Mouse (Mus musculus) stomach, postnatal 0 days (tissue): Measurements from ENCODE around the gene D10Jhu81e. TPM values are rescaled to one million over a fixed set of nuclear protein-coding genes. Genes with fewer than 3 reads are reported as not detected.

Experiments
- ATAC-seq: fragments of 200-750 bp; cut with Nextera tagmentation; 2 replicates; pipeline ENCODE4 v1.8.0; 2017; ENCODE audit not compliant: low FRiP score, low TSS enrichment
- DNase-seq: peaks from one replicate; pipeline ENCODE4 v3.0.0-alpha.2; 2016; ENCODE audit warnings: low spot score
- H3K27ac ChIP-seq: fragments of 300-500 bp; sonication (generic); replicated peaks from 2 replicates; pipeline ENCODE4 v1.5.1; 2014; ENCODE audit warnings: mild to moderate bottlenecking, control low read depth
- H3K27me3 ChIP-seq: fragments of 300-500 bp; sonication (generic); 2 replicates; pipeline ENCODE4 v1.6.1; 2014; ENCODE audit warnings: low read length; ENCODE audit not compliant: control insufficient read depth, insufficient read depth
- H3K36me3 ChIP-seq: fragments of 300-500 bp; sonication (generic); 2 replicates; pipeline ENCODE4 v1.6.1; 2014; ENCODE audit warnings: low read length, mixed read lengths; ENCODE audit not compliant: control insufficient read depth, insufficient read depth
- H3K4me1 ChIP-seq: fragments of 300-500 bp; sonication (generic); replicated peaks from 2 replicates; pipeline ENCODE4 v1.6.1; 2014; ENCODE audit warnings: antibody characterized with exemption; ENCODE audit not compliant: control insufficient read depth, insufficient read depth
- H3K4me2 ChIP-seq: fragments of 300-500 bp; sonication (generic); replicated peaks from 2 replicates; pipeline ENCODE4 v1.6.1; 2014; ENCODE audit warnings: low read depth, mild to moderate bottlenecking, control low read depth, moderate library complexity
- H3K4me3 ChIP-seq: fragments of 300-500 bp; sonication (generic); 2 replicates; pipeline ENCODE4 v1.5.1; 2014; ENCODE audit warnings: low read depth, low read length, control low read depth
- H3K9ac ChIP-seq: fragments of 300-500 bp; sonication (generic); 2 replicates; pipeline ENCODE4 v1.6.1; 2014; ENCODE audit warnings: mild to moderate bottlenecking, low read length, control low read depth, mixed read lengths
- H3K9me3 ChIP-seq: fragments of 300-500 bp; sonication (generic); 2 replicates; pipeline ENCODE4 v1.6.1; 2016; ENCODE audit warnings: low read length; ENCODE audit not compliant: control insufficient read depth
- CTCF ChIP-seq: IDR thresholded peaks from 2 replicates; pipeline ENCODE4 v1.5.1; 2016; ENCODE audit warnings: antibody characterized with exemption, low read depth, mild to moderate bottlenecking, moderate library complexity
- EP300 ChIP-seq: optimal IDR thresholded peaks from 2 replicates; pipeline ENCODE3; 2016; ENCODE audit warnings: antibody characterized with exemption
- WGBS: fragments of 180-500 bp; shearing (Covaris S2); extraction: QIAGEN DNeasy Blood & Tissue Kit; methylation state at CpG from one replicate; pipeline ENCODE4 v1.1.7; 2014; 5-methylcytosine and 5-hydroxymethylcytosine counted together
- polyA plus RNA-seq: library from polyadenylated mRNA; unstranded; fragments of >200 nt; fragmentation: Nextera tagmentation; extraction: Ambion mirVana; gene quantifications from 2 replicates; pipeline ENCODE4 v1.2.1, GENCODE M21; 2015

D10Jhu81e gene
- polyA plus RNA-seq, 1 experiment from 2014 or later = 28.4 TPM

DNA sequence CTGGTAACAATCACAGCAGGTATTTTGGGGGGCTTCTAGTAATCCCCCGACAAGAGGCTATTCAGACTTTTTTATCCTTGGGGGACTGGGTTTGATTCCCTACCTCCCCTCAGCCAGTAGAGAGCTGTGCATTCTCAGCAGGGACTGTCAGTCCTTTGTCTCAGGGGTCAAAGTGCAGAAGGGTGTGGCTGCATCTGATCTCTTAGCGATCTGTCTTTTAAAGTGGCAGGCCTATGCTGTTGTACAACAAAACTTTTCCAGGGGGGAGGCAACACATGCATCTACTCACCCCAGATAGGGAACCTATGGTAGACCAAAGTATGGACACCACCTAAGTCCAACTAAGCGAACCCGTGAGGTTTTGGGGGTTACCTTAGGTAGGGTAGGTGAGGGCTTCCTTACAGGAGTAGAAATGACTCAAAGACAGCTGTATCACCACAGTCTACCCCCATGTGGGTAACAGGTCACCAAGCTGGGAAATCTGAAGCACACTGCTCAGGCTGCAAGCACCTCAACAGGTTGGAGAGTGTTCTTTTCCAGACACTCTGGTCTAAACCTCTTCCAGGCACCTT, 55.0 kb downstream of the D10Jhu81e start:
- no peak overlapping the region for H3K4me3 ChIP-seq
- no peaks in the 10 kb centered on the region for H3K36me3 ChIP-seq
- no peak overlapping the region for H3K27ac ChIP-seq
- no peaks in the 10 kb centered on the region for H3K27me3 ChIP-seq
- peak; percentile 16; the same call in 1 of the 2 replicates for ATAC-seq
- H3K4me2 ChIP-seq = no peak overlapping the region
- DNase-seq = no peak
- H3K4me1 ChIP-seq = no peaks in the 10 kb centered on the region
- H3K9ac ChIP-seq = no peak overlapping the region
- WGBS = 76% methylated on average over 4 of the region's 4 CpGs
- TF ChIP-seq EP300 = no peak
- no peak for TF ChIP-seq CTCF
- H3K9me3 ChIP-seq = no peaks in the 10 kb centered on the region

Other genes starting within 250 kb of the D10Jhu81e start
- gene Trpm2, start 199.2 kb downstream of the D10Jhu81e start, polyA plus RNA-seq = 0.61 and 0.85 TPM in 2 replicates
- gene 1810043G02Rik, start 191.3 kb downstream of the D10Jhu81e start, polyA plus RNA-seq = 16.1 and 18.8 TPM in 2 replicates
- 82.4 and 86.1 TPM in 2 replicates for gene Pfkl, start 159.7 kb downstream of the D10Jhu81e start, polyA plus RNA-seq
- 0.65 and 1.1 TPM in 2 replicates for gene Dnmt3l, start 127.8 kb downstream of the D10Jhu81e start, polyA plus RNA-seq
- gene Aire, start 126.2 kb downstream of the D10Jhu81e start, polyA plus RNA-seq = 0.10 and 0.11 TPM in 2 replicates
- 4.8 and 5.6 TPM in 2 replicates for gene Icosl, start 100.5 kb downstream of the D10Jhu81e start, polyA plus RNA-seq
- gene Pwp2, start 15.4 kb upstream of the D10Jhu81e start, polyA plus RNA-seq = 6.2 and 7.1 TPM in 2 replicates
- gene Trappc10, start 74.9 kb upstream of the D10Jhu81e start, polyA plus RNA-seq = 14.7 and 17.8 TPM in 2 replicates
- gene Agpat3, start 182.7 kb upstream of the D10Jhu81e start, polyA plus RNA-seq = 69.9 and 71.5 TPM in 2 replicates
- gene Rrp1, start 243.3 kb upstream of the D10Jhu81e start, polyA plus RNA-seq = 148 TPM in 2 replicates